Mouse (Mus musculus) urinary bladder, adult 2 months (tissue): ENCODE results near the gene Lhfp. TPM values are rescaled to one million over a fixed set of nuclear protein-coding genes. Genes with fewer than 3 reads are reported as not detected.

Experiments used
- DNase-seq: peaks from one replicate; pipeline ENCODE4 v3.0.0; 2022; ENCODE audit warnings: low spot score
- polyA plus RNA-seq: library from polyadenylated mRNA; depleted of rRNA; stranded (reverse); fragments of >200 nt; gene quantifications from 2 replicates; pipeline ENCODE4 v1.2.3, GENCODE M21; 2012

The Lhfp gene
- polyA plus RNA-seq, 1 experiment: 112 TPM

- DNase-seq: no peak
Observed at GRCm38 (mm10) chr3:53042240-53042567, 876 bp downstream of the Lhfp start.

GRCm38 (mm10) chr3:53043206-53043780 lies 2.0 kb downstream of the Lhfp start:
- DNase-seq: no peak

- no peak for DNase-seq
Observed at GRCm38 (mm10) chr3:53044238-53044637, 2.9 kb downstream of the Lhfp start.

GRCm38 (mm10) chr3:53044682-53045299 lies 3.5 kb downstream of the Lhfp start:
- DNase-seq: no peak

- DNase-seq: no peak
Observed at GRCm38 (mm10) chr3:53045697-53046096, 4.4 kb downstream of the Lhfp start.

- no peak for DNase-seq
Observed at GRCm38 (mm10) chr3:53046371-53046770, 5.0 kb downstream of the Lhfp start.

GRCm38 (mm10) chr3:53052385-53052784 lies 11.1 kb downstream of the Lhfp start:
- DNase-seq: no peak

- DNase-seq: no peak
Observed at GRCm38 (mm10) chr3:53056430-53056829, 15.1 kb downstream of the Lhfp start.

GRCm38 (mm10) chr3:53059959-53060358 lies 18.6 kb downstream of the Lhfp start:
- DNase-seq: no peak

- no peak for DNase-seq
Observed at GRCm38 (mm10) chr3:53063423-53064147, 22.3 kb downstream of the Lhfp start.

GRCm38 (mm10) chr3:53065267-53066094 lies 24.2 kb downstream of the Lhfp start:
- DNase-seq: no peak

- DNase-seq: no peak
Observed at GRCm38 (mm10) chr3:53066095-53066372, 24.7 kb downstream of the Lhfp start.

GRCm38 (mm10) chr3:53068399-53068798 lies 27.1 kb downstream of the Lhfp start:
- no peak for DNase-seq

GRCm38 (mm10) chr3:53074264-53074663 lies 32.9 kb downstream of the Lhfp start:
- no peak for DNase-seq

GRCm38 (mm10) chr3:53074761-53075160 lies 33.4 kb downstream of the Lhfp start:
- DNase-seq: no peak

GRCm38 (mm10) chr3:53080286-53080685 lies 39.0 kb downstream of the Lhfp start:
- no peak for DNase-seq

GRCm38 (mm10) chr3:53080710-53081109 lies 39.4 kb downstream of the Lhfp start:
- DNase-seq: no peak

GRCm38 (mm10) chr3:53083717-53084116 lies 42.4 kb downstream of the Lhfp start:
- DNase-seq: no peak

GRCm38 (mm10) chr3:53084806-53085205 lies 43.5 kb downstream of the Lhfp start:
- no peak for DNase-seq

GRCm38 (mm10) chr3:53086481-53087155 lies 45.3 kb downstream of the Lhfp start:
- DNase-seq: no peak

- DNase-seq: no peak
Observed at GRCm38 (mm10) chr3:53087156-53087805, 46.0 kb downstream of the Lhfp start.

- no peak for DNase-seq
Observed at GRCm38 (mm10) chr3:53089921-53090320, 48.6 kb downstream of the Lhfp start.
